Mouse (Mus musculus): ENCODE results near the gene Alg14.
A peak's percentile ranks its signal among the peaks of the same experiment; 100 is the strongest.

Alg14 gene

DNA sequence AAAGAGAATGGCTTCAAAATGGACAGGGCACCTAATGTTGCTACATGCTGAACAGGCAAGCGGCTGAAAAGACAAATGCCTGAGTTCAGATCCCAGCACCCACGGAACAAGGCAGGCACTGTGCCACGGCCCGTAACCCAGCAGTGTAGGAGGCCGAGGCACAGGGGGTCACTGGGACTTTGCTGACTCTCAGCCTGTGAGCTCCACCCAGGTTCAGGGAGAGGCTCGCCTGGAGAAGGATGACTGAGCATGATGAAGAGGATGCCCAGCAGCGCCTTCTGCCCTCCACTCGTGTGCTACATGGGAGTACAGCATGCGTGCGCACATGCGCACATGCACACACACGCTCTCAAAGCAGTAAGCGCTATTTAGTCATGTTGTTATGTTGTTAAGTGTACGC is 11.9 kb upstream of the Alg14 start:
- DNase-seq (ENCODE audit: low read depth): no peak

DNA sequence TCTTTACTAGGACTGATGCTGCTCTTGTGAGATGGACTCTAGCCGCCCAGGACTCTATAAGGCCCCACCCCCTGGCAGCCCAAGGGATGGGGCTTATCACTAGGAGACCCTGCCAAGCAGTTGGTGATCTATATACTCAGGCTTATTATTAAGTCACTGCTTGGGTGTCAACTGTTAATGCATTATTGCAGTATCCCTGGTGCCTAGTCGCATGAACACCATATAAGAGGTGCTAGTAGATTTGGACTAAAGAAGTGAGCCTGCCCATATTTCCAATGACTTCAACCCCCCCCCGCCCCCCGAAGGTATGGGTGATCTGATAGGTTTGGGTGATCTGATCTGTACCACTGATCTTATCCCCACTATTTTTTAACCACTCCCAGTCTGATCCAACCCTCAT is 8.6 kb upstream of the Alg14 start, which contains the start of gene Tmem56:
TSS of gene Tmem56 (minus strand) at position 101 of the 400 bp plus-strand sequence.
- no peak for DNase-seq (ENCODE audit: low read depth)

DNA sequence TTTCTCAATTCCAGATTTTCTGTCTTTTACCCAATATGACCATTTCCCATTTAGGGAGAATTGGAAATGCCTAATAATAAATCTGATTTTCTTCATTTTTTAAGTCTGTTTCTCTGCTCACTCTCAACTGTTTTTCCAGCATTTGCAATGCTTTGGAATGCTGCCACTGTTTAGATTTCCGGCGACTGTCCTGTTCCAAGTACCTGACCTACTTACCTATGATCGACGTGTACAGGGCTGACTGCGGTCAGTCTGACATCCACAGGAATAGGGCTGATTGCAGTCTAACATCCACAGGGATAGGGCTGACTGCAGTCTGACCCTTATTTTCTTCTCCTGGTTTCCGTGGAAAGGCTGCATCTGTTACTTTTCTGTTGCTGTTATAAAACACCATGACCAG is 6.4 kb upstream of the Alg14 start:
- no peak for DNase-seq (ENCODE audit: low read depth)

DNA sequence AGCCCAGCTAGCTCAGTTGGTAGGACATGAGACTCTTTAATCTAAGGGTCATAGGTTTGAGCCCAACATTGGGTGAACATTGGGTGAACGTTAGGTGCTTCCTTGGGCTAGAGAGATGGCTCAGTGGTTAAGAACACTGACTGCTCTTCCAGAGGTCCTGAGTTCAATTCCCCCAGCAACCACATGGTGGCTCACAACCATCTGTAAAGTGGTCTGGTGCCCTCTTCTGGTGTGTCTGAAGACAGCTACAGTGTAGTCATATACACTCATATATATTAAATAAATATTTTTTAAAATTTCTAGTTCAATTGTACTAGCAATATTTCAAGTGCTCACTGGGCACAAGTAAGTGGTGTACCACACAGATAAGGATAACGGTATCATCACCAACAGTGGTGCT is 4.4 kb upstream of the Alg14 start:
- DNase-seq (ENCODE audit: low read depth): no peak

DNA sequence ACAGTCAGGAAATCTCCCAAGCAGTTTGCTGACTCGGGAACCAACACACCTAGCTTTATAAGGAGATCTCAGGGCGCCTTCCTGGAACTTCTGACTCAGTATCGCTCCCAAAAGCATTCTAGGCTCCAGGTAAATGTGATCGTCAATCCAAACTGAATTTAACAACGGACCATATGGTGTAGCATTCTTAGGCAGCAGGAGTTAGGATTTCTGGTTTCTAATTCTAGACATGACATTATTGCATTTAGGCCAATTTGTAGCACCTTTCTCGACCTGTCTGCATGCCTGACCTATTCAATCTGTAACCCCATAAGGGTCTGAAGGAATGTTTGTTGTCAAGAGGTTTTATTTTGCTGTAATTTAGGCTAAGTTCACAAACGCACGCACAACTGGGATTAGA is 892 bp upstream of the Alg14 start:
- no peak for DNase-seq (ENCODE audit: low read depth)

DNA sequence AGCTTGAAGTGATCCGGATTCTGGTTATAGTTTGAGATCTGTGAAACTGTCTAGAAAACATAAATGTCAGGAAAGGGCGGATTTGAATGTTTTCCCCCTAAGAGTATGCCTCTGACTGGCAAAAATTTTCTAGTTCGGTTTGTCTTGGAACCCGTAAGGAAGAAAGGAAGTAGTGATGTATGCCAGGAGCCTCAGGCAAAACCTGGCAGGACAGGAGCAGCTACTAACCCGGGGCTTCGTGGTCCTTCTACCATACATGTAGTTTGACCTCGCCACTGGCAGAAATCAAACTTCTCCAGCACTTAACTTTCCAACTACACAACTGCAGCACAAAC is 381 bp upstream of the Alg14 start:
- no peak for DNase-seq (ENCODE audit: low read depth)

DNA sequence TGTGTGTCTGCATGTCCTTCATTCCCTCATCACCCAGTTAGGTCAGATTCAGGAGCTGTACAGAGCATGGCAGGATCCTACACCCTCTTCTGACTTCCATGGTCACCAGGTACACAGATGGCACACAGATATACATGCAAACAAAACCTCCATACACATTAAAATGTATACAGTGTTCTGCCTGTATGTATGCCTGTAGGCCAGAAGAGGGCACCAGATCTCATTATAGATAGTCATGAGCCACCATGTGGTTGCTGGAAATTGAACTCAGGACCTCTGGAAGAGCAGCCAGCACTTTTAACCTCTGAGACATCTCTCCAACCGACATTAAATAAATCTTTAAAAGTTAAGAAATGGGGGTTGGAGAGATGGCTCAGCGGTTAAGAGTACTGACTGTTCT is 2.6 kb downstream of the Alg14 start:
- DNase-seq (ENCODE audit: low read depth): no peak

DNA sequence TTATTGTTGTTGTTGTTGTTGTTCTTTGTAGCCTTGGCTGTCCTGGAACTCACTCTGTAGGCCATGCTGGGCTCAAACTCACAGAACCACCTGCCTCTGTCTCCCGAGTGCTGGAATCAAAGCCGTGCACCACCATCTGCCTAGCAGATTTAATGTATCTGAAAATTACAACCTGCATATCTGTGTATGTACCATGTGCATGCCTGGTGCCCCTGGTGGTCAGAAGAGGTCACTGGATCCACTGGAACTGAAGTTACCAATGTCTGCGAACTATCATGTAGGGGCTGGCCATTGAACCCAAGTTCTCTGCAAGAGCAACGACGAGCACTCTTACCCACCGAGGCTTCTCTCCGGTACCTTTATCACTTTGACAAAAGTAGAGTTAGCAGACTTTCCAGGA is 15.1 kb downstream of the Alg14 start:
- DNase-seq (ENCODE audit: low read depth): peak; percentile 59

DNA sequence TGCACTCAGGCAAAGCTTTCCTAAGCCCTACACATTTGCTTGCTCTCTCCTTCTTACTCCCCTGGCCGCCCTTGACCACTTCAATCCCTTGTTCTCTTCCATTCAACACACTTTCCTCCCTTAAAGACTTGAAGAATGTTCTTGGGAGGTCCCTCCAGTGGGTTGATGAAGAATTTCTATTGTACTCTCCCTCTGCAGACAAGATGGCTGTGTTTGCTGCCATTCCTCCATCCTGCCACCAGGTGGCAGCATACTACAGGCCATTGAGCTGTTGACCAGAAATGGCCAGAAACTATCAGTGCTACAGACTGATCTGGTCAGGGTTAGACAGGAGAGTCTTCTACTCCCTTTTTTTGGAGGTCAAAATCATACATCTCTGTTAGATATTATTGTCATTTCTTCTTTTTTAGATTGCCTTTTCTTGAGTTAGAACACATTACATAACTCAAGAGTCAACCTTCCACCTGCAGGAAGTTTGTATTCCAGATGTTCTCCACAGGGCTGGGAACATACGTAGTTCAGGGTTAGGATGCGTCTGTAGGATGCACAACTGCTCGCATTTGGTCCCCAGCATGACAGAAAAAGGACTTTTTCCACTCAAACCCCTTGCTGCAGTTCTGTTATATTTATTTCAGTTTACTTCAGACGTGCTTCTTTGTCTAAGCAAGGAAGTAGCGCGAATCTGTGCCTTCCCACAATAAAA is 16.1 kb downstream of the Alg14 start:
- peak; percentile 81 for DNase-seq (ENCODE audit: low read depth)

DNA sequence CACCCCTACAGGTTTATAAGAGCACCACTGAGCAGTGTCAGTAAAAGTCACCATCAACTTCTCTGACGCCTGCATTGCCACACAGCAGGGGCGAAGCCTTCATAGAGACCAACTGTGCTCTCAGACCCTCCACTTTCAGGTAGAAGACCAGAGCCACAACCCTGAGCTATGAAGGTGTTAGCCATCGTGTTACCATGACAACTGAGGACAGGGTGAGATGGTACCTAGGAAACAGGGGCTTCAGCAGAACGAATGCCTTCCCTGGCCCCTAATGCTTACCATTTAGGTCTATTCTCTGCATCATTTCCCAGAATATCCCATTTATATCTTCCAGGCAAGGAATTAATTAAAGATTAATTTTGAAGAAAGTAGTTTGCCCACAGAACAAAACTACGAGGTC is 17.4 kb downstream of the Alg14 start:
- DNase-seq (ENCODE audit: low read depth): no peak

DNA sequence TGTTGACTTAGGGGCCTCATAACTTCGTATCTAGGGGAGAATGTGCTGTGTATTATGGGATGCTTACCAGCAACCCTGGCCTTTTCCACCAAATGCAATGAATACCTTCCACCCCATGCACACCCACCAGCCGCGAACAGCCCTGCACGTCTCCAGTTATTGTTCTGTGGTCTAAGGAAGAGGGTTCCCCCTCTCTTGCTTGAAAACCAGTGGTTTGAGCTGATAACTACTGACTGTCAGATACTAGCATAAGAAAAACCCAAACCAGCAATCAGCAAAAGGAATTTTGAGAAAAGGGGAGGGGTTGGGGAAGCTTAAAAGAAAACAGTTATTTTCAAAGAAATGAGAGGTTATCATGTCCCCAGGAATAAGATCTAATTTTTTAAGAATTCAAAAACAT is 17.9 kb downstream of the Alg14 start:
- DNase-seq (ENCODE audit: low read depth): no peak

DNA sequence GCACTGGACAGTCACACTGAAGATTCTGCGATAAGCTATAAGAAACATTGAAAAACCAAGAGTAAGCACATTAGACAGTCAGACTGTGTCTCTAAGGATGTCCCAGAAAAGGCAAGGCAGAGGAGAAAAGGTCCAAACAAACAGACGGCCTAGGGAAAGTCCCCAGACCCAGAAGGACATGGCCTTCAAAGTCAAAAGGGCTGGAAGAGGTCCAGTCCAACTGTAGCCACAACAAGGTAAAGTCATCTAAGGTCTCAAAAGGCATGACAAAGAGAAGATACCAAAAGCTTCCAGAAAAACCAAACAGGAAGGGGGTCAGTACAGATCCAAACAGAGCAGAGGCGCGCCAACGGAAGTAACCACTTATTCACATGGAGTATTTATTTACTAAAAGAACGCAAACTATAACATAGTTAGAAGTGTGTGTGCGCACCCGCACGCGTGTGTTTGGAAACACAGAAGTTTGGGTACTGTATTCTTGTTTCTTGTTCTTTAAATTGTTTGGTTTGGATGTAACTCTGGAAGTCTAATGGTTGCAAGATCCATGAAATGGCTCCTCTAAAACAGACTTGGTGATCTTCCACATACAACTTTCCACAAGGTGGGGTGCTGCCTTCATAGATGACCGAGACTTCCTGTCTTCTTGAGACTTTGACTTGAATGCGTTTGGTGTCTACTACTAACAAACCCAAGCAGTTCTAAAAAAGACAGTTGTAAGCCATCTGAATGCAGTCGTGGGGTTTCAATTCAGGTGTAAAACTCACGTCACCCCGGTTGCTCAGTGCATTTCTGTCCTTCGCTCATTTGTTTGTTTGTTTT is 18.5 kb downstream of the Alg14 start:
- peak; percentile 33 for DNase-seq (ENCODE audit: low read depth)

DNA sequence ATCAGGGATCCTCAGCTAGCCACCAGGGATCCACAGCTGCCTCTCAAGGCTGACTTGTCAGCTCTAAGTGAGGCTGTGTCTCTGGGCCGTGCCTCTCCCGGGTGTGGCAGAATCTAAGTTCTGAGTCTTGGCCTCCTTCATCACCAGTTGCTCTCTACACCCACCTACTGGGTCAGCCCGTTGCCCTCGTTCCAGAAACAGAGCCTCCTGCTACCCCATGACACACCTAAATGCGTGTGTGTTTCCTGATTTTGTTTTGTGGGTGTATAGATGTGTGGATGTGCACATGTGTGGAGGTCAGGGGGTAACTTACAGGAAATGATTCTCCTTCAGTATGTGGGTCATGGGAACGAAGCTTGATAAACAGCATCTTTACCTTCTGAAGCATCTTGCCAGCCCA is 20.9 kb downstream of the Alg14 start:
- no peak for DNase-seq (ENCODE audit: low read depth)

DNA sequence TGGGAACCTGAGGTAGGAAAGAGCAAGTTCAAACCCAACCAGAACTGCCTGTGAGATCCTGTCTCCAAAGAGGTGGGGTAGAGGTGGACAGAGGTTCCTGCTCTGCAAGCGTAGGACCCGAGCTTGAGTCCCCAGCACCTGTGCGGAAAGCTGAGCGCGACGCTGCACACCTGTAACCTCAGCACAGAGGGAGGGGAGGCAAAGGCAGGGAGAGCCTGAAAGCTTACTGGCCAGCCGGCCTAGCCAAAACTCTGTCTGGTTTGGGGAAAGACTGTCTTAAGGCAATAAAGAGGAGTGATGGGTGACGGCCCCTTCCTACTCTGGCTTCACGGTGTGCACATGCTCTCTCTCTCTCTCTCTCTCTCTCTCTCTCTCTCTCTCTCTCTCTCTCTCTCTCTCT is 21.4 kb downstream of the Alg14 start:
- DNase-seq (ENCODE audit: low read depth): no peak

DNA sequence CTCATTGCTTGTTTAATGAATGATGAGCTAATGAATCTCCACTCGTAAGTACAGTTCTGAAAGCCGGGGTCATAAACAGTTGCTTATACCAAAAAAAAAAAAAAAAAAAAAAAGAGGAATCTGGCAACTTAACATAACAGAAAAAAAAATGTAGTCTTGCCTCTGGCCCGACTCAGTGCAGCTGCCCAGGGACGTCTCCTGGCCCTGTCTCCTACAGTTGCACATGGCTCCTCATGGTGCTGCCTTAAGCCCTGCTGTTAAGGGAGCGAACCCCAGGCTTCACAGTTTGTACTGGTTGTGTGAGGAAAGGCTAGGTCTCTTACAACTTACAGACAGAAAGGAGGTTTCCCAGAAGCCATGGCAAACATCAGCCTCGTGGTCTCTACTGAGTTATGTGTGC is 22.6 kb downstream of the Alg14 start:
- DNase-seq (ENCODE audit: low read depth): no peak

DNA sequence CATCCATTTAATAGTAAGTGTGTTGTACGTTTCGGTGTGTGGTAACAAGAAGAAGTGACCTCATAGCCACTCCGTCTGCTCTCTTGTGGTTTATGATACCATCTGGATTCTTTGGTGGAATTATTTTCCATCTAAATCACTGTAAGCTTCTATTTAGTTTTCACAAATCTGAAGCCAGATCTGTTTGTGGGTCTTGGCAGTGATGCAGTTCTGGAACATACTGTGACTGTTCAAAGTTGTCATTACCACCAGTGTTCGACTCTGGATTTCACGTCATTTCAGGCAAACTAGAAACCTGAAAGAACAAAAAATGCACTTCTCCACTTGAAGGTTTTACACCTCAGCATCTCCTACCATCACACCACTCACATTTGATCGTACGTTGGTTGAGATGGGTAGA is 23.9 kb downstream of the Alg14 start:
- no peak for DNase-seq (ENCODE audit: low read depth)

DNA sequence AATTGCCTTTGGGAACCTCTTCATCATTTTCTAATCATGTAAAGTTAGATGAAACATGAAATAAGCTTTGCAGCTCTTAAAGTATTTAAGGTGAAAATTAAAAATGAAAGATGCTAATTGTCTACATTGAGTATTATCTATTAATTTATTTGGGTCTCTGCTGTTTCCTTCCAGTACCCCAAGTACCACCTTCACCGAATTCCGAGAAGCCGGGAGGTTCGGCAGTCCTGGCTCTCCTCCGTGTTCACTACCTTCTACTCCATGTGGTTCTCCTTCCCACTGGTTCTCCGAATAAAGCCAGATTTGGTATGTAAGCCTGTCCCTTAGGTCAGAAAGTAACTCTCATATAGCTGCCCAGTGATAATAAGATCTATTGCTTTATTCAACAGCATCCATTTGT is 28.3 kb downstream of the Alg14 start:
- no peak for DNase-seq (ENCODE audit: low read depth)

DNA sequence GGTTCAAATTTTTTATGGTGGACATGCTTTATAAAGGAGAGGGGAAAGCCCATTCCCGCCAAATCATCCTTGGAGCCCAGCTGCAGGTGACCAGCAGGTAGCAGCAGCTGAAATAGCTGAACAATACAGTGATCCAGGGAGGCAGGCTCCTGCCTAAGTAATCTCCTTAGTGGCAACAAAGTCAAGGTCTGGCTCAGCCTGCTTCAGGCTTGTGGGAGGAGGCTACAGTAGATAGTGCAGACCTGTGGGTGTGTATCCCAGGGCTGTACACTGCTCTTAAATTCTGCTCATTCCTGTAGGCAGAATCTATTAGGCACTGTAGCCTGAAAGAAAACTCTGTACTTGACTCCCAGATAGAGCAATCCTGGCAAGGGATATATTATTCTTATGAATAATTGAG is 29.3 kb downstream of the Alg14 start:
- no peak for DNase-seq (ENCODE audit: low read depth)

DNA sequence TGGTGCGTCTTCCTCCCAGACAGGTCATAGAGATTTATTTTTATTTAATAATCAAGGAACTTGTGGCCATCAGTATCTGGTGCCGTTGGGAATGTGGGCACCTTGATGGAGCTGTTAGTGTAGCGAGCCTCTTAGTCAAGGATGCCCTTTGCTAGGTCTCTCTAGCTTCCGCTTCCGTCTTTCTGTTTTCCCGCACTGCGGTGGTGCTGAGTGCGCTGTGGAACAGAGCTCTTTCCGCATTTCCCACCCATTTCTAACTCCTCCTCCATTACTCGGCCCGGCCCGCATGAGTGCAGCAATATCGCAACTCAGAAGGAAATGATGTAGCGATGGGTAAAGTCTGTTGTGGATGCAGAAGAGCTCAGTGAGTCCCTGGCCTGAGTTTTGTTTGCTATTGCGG is 31.8 kb downstream of the Alg14 start:
- no peak for DNase-seq (ENCODE audit: low read depth)

DNA sequence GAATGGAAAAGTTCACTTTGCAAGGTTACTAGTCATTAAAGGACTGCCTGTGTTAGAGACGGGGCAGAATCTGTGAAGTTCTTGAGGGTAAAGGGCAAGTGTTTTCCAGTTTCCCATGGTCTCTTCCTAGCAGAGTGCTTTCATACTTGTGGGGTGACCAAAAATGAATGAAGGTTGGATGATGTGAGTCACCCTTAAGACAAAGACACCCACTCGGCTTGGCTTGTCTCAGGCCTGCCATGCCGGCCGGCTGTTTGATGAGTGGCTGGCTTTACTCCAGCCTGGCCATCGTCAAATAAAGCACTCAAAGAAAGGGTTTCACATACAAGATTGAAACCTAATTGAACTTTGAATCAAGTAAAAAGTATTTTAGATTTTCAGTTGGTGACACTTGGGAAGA is 35.8 kb downstream of the Alg14 start:
- no peak for DNase-seq (ENCODE audit: low read depth)

DNA sequence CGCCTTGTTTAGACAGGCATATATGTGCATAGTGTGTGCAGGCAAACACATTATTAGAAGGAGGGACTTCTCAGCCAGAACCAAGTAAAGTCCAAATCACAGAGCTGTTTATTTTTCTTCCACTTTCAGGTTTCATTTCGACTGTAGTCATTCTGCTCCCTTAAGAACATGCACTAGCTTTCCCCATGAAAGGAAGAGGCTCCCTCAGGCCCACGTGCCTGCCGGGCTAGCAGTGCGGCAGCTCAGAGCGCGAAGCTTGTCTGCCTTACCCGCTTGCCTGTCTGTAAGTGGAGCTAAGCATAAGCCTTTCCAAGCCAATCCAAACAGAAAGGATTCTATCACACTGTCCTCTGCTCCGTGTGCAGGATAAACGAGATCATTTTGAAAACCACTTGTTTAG is 38.1 kb downstream of the Alg14 start:
- no peak for DNase-seq (ENCODE audit: low read depth)

DNA sequence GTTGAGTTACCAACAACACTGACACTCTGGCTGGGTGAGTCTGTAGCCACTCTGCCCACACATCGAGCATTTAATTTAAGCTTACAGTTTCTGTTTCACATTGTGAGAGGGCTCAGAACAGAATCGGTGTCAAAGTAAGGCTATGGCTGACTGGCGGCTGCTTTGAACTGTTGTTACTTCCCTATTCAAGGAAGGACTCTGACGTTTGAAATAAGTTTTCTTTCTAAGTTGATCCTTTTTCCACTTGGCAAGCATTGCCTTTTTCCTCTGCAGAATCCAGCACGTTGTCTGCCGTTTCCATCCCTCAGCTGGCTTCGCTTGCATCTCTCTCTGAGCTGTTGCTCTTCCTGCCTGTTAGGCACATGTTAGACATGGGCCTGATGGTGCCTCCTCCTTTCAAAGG is 38.7 kb downstream of the Alg14 start:
- no peak for DNase-seq (ENCODE audit: low read depth)

DNA sequence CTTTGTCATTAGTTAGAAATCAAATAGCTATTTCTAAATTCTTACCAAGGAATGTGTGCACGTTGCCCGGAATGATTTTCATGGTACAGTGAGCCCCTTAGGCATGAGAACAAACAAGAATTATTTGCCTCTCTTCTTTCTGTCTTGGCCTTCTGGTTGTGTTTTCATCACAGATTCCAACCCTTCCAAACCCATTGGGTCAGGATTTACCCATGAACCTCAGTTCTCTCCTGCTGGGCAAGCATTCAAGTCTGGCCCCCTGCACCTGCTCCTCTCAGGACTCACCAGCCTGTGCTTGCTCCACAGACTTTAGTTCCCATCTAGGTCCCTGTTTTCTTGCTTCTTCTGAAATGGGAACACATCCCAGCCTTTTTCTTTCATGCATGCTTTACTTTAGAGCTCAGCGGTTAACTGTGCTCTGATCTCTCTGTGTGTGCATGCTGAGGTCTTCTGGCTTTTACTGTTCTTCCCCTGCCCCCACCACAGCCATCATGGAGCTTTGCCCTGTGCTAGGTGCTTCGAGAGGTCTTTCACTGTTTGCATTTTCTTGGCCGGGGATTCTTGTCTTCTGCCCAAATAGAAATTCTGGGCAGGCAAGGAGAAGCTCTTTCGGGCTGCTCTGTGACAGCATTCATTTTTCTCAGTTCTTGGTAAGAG is 44.8 kb downstream of the Alg14 start:
- no peak for DNase-seq (ENCODE audit: low read depth)
